Mouse (Mus musculus) CH12.LX (cell line): ENCODE data around the gene Lrch3. TPM values are rescaled to one million over a fixed set of nuclear protein-coding genes. Genes with fewer than 3 reads are reported as not detected.
A peak's percentile ranks its signal among the peaks of the same experiment; 100 is the strongest.

Experiments
- DNase-seq: peaks from one replicate; pipeline ENCODE4 v3.0.0-alpha.2; 2013; ENCODE audit errors: extremely low read depth
- H3K27ac ChIP-seq: 2 replicates; pipeline ENCODE4 v1.5.1; 2012; ENCODE audit warnings: low read depth, mild to moderate bottlenecking, control low read depth, moderate library complexity; ENCODE audit not compliant: insufficient read depth
- H3K27me3 ChIP-seq: replicated peaks from 2 replicates; pipeline ENCODE3; 2012; ENCODE audit warnings: inconsistent platforms
- H3K36me3 ChIP-seq, 2 experiments: replicated peaks in 1 of 2; 2 replicates each; pipeline versions ENCODE3 to v1.6.1; 2012; ENCODE audit warnings: inconsistent platforms in 1 of 2, low read length in 1 of 2, mild to moderate bottlenecking in 1 of 2, mixed read lengths in 1 of 2, moderate library complexity in 1 of 2; ENCODE audit not compliant: control insufficient read depth in 1 of 2, insufficient read depth in 1 of 2
- H3K4me1 ChIP-seq, 2 experiments: 2 replicates each; pipeline ENCODE4 v1.6.1; 2012; ENCODE audit warnings: inconsistent platforms in 1 of 2, moderate library complexity in 1 of 2; ENCODE audit not compliant: insufficient read depth in 2 of 2, control insufficient read depth in 1 of 2
- H3K4me2 ChIP-seq: 2 replicates; pipeline ENCODE4 v1.6.1; 2012; ENCODE audit warnings: low read depth, mild to moderate bottlenecking, control low read depth; ENCODE audit not compliant: poor library complexity, insufficient read depth, severe bottlenecking
- H3K4me3 ChIP-seq, 3 experiments: fragments of 150-350 bp in 1 of 3; sonication (generic) in 1 of 3; replicated peaks in 1 of 3; 2 replicates each; pipeline versions ENCODE3 to v1.5.1; 2011 to 2012; ENCODE audit warnings: low read depth in 2 of 3, low read length in 2 of 3, mild to moderate bottlenecking in 2 of 3, moderate library complexity in 2 of 3, control low read depth in 1 of 3, improper control_type of control experiment in 1 of 3, inconsistent platforms in 1 of 3, mixed read lengths in 1 of 3; ENCODE audit not compliant: poor library complexity in 1 of 3
- H3K79me2 ChIP-seq: replicated peaks from 2 replicates; pipeline ENCODE4 v1.6.1; 2012; ENCODE audit warnings: mild to moderate bottlenecking, moderate library complexity; ENCODE audit not compliant: control insufficient read depth, poor library complexity, insufficient read depth, severe bottlenecking; ENCODE audit errors: extremely low read depth
- H3K9ac ChIP-seq: 2 replicates; pipeline ENCODE4 v1.6.1; 2012; ENCODE audit warnings: low read depth, mild to moderate bottlenecking, control low read depth, moderate library complexity; ENCODE audit not compliant: insufficient read depth
- H3K9me3 ChIP-seq: replicated peaks from 2 replicates; pipeline ENCODE3; 2012; ENCODE audit warnings: low read length, inconsistent platforms, mixed read lengths
- BHLHE40 ChIP-seq: IDR thresholded peaks from 2 replicates; pipeline ENCODE4 v1.6.1; 2011; ENCODE audit warnings: mild to moderate bottlenecking, low read depth, low read length, improper control_type of control experiment
- ELF1 ChIP-seq: IDR thresholded peaks from 2 replicates; pipeline ENCODE4 v1.6.1; 2014; ENCODE audit warnings: low read depth, mild to moderate bottlenecking, inconsistent platforms, low read length, improper control_type of control experiment
- IRF4 ChIP-seq: IDR thresholded peaks from 2 replicates; pipeline ENCODE4 v1.6.1; 2014; ENCODE audit warnings: low read depth, mild to moderate bottlenecking, inconsistent platforms, low read length, improper control_type of control experiment
- KAT2A ChIP-seq: IDR thresholded peaks from 2 replicates; pipeline ENCODE4 v1.6.1; 2012; ENCODE audit warnings: low read length, improper control_type of control experiment, inconsistent platforms; ENCODE audit not compliant: insufficient replicate concordance
- NRF1 ChIP-seq: IDR thresholded peaks from 2 replicates; pipeline ENCODE4 v1.6.1; 2014; ENCODE audit warnings: low read depth, mild to moderate bottlenecking, inconsistent platforms, low read length, improper control_type of control experiment, moderate library complexity
- ZC3H11A ChIP-seq: IDR thresholded peaks from 2 replicates; pipeline ENCODE4 v1.6.1; 2012; ENCODE audit warnings: low read depth, mild to moderate bottlenecking, inconsistent platforms, low read length, improper control_type of control experiment
- dilution Hi-C: fragments of 300-500 bp; cut with MboI; formaldehyde crosslinking; loops from 2 replicates; pipeline ENCODE4 v1.14.3; 2020; ENCODE audit warnings: low sequenced_read_pairs; ENCODE audit not compliant: extremely low pct_unique_long_range_greater_than_20kb, extremely low pct_ligation_motif_present
- in situ Hi-C: fragments of 300-500 bp; cut with MboI; formaldehyde crosslinking; loops from 3 replicates; pipeline ENCODE4 v1.14.3; 2019; ENCODE audit warnings: low sequenced_read_pairs, low pct_ligation_motif_present, low pct_unique_long_range_greater_than_20kb, mixed read lengths
- polyA plus RNA-seq: library from polyadenylated mRNA; unstranded; fragments of >175 nt; gene quantifications from 2 replicates; pipeline ENCODE4 v1.2.1, GENCODE M21; 2012; ENCODE audit warnings: low read depth; ENCODE audit not compliant: insufficient read length
- total RNA-seq, 2 experiments: library from RNA; depleted of rRNA; stranded (reverse); fragments of 300-350 nt in 1 of 2; fragments of >200 nt in 1 of 2; gene quantifications; 2 replicates each; pipeline ENCODE4 v1.2.3; 2012 to 2014

Gene Lrch3
- total and polyA plus RNA-seq, 3 experiments: 11.9 to 20.7 (median 16.1) TPM

- peak; percentile 94 for TF ChIP-seq IRF4
Measured at GRCm38 (mm10) chr16:32877343-32878156, 36.4 kb upstream of the Lrch3 start, which contains the start of the genes Fyttd1 and Rubcn (continued).

- in situ Hi-C loops (no loop called here), dilution Hi-C loops (no loop called here)
- Histone ChIP-seq H3K4me1 (peaks cover 9 to 74% of the 10 kb centered on the region in 2 experiments), H3K4me2 (peak overlapping the region; percentile 79), H3K27ac (no peak overlapping the region), H3K27me3 (no peaks in the 10 kb centered on the region), H3K9ac (peak overlapping the region; percentile 94), H3K9me3 (no peaks in the 10 kb centered on the region), H3K36me3 (peaks cover 3 to 36% of the 10 kb centered on the region in 2 experiments), H3K4me3 (peak overlapping the region; percentile 76 to 94 (median 90)), H3K79me2 (peaks cover 45% of the 10 kb centered on the region)
- no peak for DNase-seq
- TF ChIP-seq ELF1 (no peak), BHLHE40 (peak; percentile 55)
Measured at GRCm38 (mm10) chr16:32878157-32878598, 35.7 kb upstream of the Lrch3 start.

DNA sequence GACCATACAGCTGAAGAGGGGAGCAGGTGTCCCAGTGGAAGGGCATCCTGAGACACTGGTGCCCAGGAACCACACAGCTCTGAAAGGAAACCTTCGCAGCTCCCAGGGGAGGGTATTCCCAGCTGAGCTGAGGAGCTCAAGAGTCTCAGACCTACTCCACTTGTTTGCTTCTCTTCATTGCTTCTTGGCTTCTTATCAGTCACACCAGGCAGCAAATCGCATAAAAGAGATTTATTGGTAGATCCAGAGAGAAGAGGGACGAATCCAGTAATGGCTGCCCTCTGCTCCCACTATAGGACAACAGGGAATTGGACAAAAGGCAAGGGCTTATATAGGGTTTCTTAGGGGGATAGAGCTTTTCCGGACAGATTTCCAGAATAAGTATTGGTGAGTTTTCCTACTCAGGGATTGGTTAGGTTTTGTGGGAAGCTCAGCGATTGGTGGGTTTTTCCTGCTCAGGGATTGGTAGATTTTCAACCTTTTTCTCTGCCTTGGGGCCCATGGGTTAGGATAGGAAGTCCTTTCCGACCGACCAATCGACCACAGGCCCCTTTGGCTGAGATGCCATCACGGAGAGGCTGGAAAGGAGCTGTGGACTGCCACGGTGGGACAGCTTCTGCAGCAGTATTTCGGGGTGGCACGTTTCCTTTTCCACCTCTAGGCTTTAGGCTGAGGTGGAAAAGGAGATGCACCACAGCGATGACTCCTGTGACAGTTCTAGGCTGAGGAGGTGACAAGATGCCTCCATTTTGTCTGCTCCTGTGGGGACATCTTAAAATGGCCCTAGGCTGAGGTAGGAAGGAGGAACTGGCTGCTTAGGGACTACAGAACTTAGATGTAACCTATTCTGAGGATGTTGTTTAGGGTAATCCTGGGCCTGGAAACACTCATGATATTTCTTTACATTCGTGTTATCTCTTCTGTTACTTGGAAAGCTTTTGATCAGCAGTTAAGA is 34.7 kb upstream of the Lrch3 start:
- no peaks in the 10 kb centered on the region for H3K27me3 ChIP-seq
- dilution Hi-C loops (no loop called here), in situ Hi-C loops (no loop called here)
- H3K4me2 ChIP-seq: peak overlapping the region; percentile 79
- H3K9me3 ChIP-seq: no peaks in the 10 kb centered on the region
- H3K36me3 ChIP-seq: peaks cover 4 to 47% of the 10 kb centered on the region in 2 experiments
- H3K9ac ChIP-seq: peak overlapping the region; percentile 94
- H3K4me3 ChIP-seq: peak overlapping the region; percentile 37 to 94 (median 90)
- peaks cover 7 to 70% of the 10 kb centered on the region in 2 experiments for H3K4me1 ChIP-seq
- DNase-seq: no peak
- TF ChIP-seq KAT2A: no peak
- TF ChIP-seq ZC3H11A: peak; percentile 75
- peak; percentile 69 for TF ChIP-seq NRF1
- H3K79me2 ChIP-seq: peaks cover 52% of the 10 kb centered on the region
- 0 out of 2 replicates have a peak overlapping the region, but pooled peaks have one; percentile 19 for H3K27ac ChIP-seq
